Mouse (Mus musculus) CH12.LX (cell line): ENCODE measurements around the gene Brinp2. TPM values are rescaled to one million over a fixed set of nuclear protein-coding genes. Genes with fewer than 3 reads are reported as not detected.

Experiments used
- DNase-seq: peaks from one replicate; pipeline ENCODE4 v3.0.0-alpha.2; 2013; ENCODE audit errors: extremely low read depth
- H3K27ac ChIP-seq: 2 replicates; pipeline ENCODE4 v1.5.1; 2012; ENCODE audit warnings: low read depth, mild to moderate bottlenecking, control low read depth, moderate library complexity; ENCODE audit not compliant: insufficient read depth
- H3K27me3 ChIP-seq: replicated peaks from 2 replicates; pipeline ENCODE3; 2012; ENCODE audit warnings: inconsistent platforms
- H3K36me3 ChIP-seq, 2 experiments: replicated peaks in 1 of 2; 2 replicates each; pipeline versions ENCODE3 to v1.6.1; 2012; ENCODE audit warnings: inconsistent platforms in 1 of 2, low read length in 1 of 2, mild to moderate bottlenecking in 1 of 2, mixed read lengths in 1 of 2, moderate library complexity in 1 of 2; ENCODE audit not compliant: control insufficient read depth in 1 of 2, insufficient read depth in 1 of 2
- H3K4me1 ChIP-seq, 2 experiments: 2 replicates each; pipeline ENCODE4 v1.6.1; 2012; ENCODE audit warnings: inconsistent platforms in 1 of 2, moderate library complexity in 1 of 2; ENCODE audit not compliant: insufficient read depth in 2 of 2, control insufficient read depth in 1 of 2
- H3K4me2 ChIP-seq: 2 replicates; pipeline ENCODE4 v1.6.1; 2012; ENCODE audit warnings: low read depth, mild to moderate bottlenecking, control low read depth; ENCODE audit not compliant: poor library complexity, insufficient read depth, severe bottlenecking
- H3K4me3 ChIP-seq, 3 experiments: fragments of 150-350 bp in 1 of 3; sonication (generic) in 1 of 3; replicated peaks in 1 of 3; 2 replicates each; pipeline versions ENCODE3 to v1.5.1; 2011 to 2012; ENCODE audit warnings: low read depth in 2 of 3, low read length in 2 of 3, mild to moderate bottlenecking in 2 of 3, moderate library complexity in 2 of 3, control low read depth in 1 of 3, improper control_type of control experiment in 1 of 3, inconsistent platforms in 1 of 3, mixed read lengths in 1 of 3; ENCODE audit not compliant: poor library complexity in 1 of 3
- H3K79me2 ChIP-seq: replicated peaks from 2 replicates; pipeline ENCODE4 v1.6.1; 2012; ENCODE audit warnings: mild to moderate bottlenecking, moderate library complexity; ENCODE audit not compliant: control insufficient read depth, poor library complexity, insufficient read depth, severe bottlenecking; ENCODE audit errors: extremely low read depth
- H3K9ac ChIP-seq: 2 replicates; pipeline ENCODE4 v1.6.1; 2012; ENCODE audit warnings: low read depth, mild to moderate bottlenecking, control low read depth, moderate library complexity; ENCODE audit not compliant: insufficient read depth
- H3K9me3 ChIP-seq: replicated peaks from 2 replicates; pipeline ENCODE3; 2012; ENCODE audit warnings: low read length, inconsistent platforms, mixed read lengths
- BHLHE40 ChIP-seq: IDR thresholded peaks from 2 replicates; pipeline ENCODE4 v1.6.1; 2011; ENCODE audit warnings: mild to moderate bottlenecking, low read depth, low read length, improper control_type of control experiment
- CHD2 ChIP-seq: IDR thresholded peaks from 2 replicates; pipeline ENCODE4 v1.6.1; 2011; ENCODE audit warnings: low read length, improper control_type of control experiment
- CTCF ChIP-seq, 2 experiments: IDR thresholded peaks in 1 of 2; conservative IDR thresholded peaks in 1 of 2; 2 replicates each; pipeline ENCODE4 v1.5.1; 2011 to 2012; ENCODE audit warnings: low read depth in 2 of 2, low read length in 2 of 2, improper control_type of control experiment in 1 of 2, inconsistent platforms in 1 of 2, mild to moderate bottlenecking in 1 of 2, moderate library complexity in 1 of 2
- E2F4 ChIP-seq: IDR thresholded peaks from 2 replicates; pipeline ENCODE4 v1.6.1; 2011; ENCODE audit warnings: low read depth, low read length, improper control_type of control experiment; ENCODE audit not compliant: insufficient replicate concordance
- ELF1 ChIP-seq: IDR thresholded peaks from 2 replicates; pipeline ENCODE4 v1.6.1; 2014; ENCODE audit warnings: low read depth, mild to moderate bottlenecking, inconsistent platforms, low read length, improper control_type of control experiment
- EP300 ChIP-seq: IDR thresholded peaks from 2 replicates; pipeline ENCODE4 v1.6.1; 2011; ENCODE audit warnings: low read length, improper control_type of control experiment
- HCFC1 ChIP-seq: IDR thresholded peaks from 2 replicates; pipeline ENCODE4 v1.6.1; 2012; ENCODE audit warnings: low read depth, mild to moderate bottlenecking, inconsistent platforms, low read length, improper control_type of control experiment
- JUN ChIP-seq: IDR thresholded peaks from 2 replicates; pipeline ENCODE4 v1.6.1; 2011; ENCODE audit warnings: low read depth, mild to moderate bottlenecking, low read length, improper control_type of control experiment, moderate library complexity; ENCODE audit not compliant: insufficient read depth
- JUND ChIP-seq: conservative IDR thresholded peaks from 2 replicates; pipeline ENCODE4 v1.6.1; 2011; ENCODE audit warnings: low read depth, low read length, improper control_type of control experiment
- KAT2A ChIP-seq: IDR thresholded peaks from 2 replicates; pipeline ENCODE4 v1.6.1; 2012; ENCODE audit warnings: low read length, improper control_type of control experiment, inconsistent platforms; ENCODE audit not compliant: insufficient replicate concordance
- MAFK ChIP-seq: IDR thresholded peaks from 2 replicates; pipeline ENCODE4 v1.6.1; 2011; ENCODE audit warnings: low read length, improper control_type of control experiment; ENCODE audit not compliant: insufficient replicate concordance
- MAZ ChIP-seq: IDR thresholded peaks from 2 replicates; pipeline ENCODE4 v1.6.1; 2012; ENCODE audit warnings: low read depth, mild to moderate bottlenecking, inconsistent platforms, low read length, improper control_type of control experiment, moderate library complexity
- MEF2A ChIP-seq: IDR thresholded peaks from 2 replicates; pipeline ENCODE4 v1.6.1; 2014; ENCODE audit warnings: low read depth, mild to moderate bottlenecking, inconsistent platforms, low read length, improper control_type of control experiment, borderline replicate concordance
- MXI1 ChIP-seq: IDR thresholded peaks from 2 replicates; pipeline ENCODE4 v1.6.1; 2011; ENCODE audit warnings: mild to moderate bottlenecking, low read depth, low read length, improper control_type of control experiment
- MYC ChIP-seq: IDR thresholded peaks from 2 replicates; pipeline ENCODE4 v1.6.1; 2011; ENCODE audit warnings: low read depth, mild to moderate bottlenecking, improper control_type of control experiment, low read length
- NRF1 ChIP-seq: IDR thresholded peaks from 2 replicates; pipeline ENCODE4 v1.6.1; 2014; ENCODE audit warnings: low read depth, mild to moderate bottlenecking, inconsistent platforms, low read length, improper control_type of control experiment, moderate library complexity
- PAX5 ChIP-seq: IDR thresholded peaks from 2 replicates; pipeline ENCODE4 v1.6.1; 2012; ENCODE audit warnings: low read length, inconsistent platforms, mixed read lengths
- POLR2A ChIP-seq: IDR thresholded peaks from 2 replicates; pipeline ENCODE4 v1.6.1; 2011; ENCODE audit warnings: low read depth, mild to moderate bottlenecking, improper control_type of control experiment, low read length
- POLR2AphosphoS2 ChIP-seq: IDR thresholded peaks from 2 replicates; pipeline ENCODE4 v1.6.1; 2011; ENCODE audit warnings: low read depth, low read length, improper control_type of control experiment
- RAD21 ChIP-seq: IDR thresholded peaks from 2 replicates; pipeline ENCODE4 v1.6.1; 2011; ENCODE audit warnings: low read depth, mild to moderate bottlenecking, low read length, improper control_type of control experiment, moderate library complexity
- TBP ChIP-seq: conservative IDR thresholded peaks from 2 replicates; pipeline ENCODE4 v1.6.1; 2011; ENCODE audit warnings: low read depth, low read length, improper control_type of control experiment
- TCF12 ChIP-seq: IDR thresholded peaks from 2 replicates; pipeline ENCODE4 v1.6.1; 2014; ENCODE audit warnings: low read depth, mild to moderate bottlenecking, inconsistent platforms, low read length, improper control_type of control experiment
- ZMIZ1 ChIP-seq: IDR thresholded peaks from 2 replicates; pipeline ENCODE4 v1.6.1; 2012; ENCODE audit warnings: low read depth, mild to moderate bottlenecking, inconsistent platforms, low read length, improper control_type of control experiment
- dilution Hi-C: fragments of 300-500 bp; cut with MboI; formaldehyde crosslinking; loops from 2 replicates; pipeline ENCODE4 v1.14.3; 2020; ENCODE audit warnings: low sequenced_read_pairs; ENCODE audit not compliant: extremely low pct_unique_long_range_greater_than_20kb, extremely low pct_ligation_motif_present
- in situ Hi-C: fragments of 300-500 bp; cut with MboI; formaldehyde crosslinking; loops from 3 replicates; pipeline ENCODE4 v1.14.3; 2019; ENCODE audit warnings: low sequenced_read_pairs, low pct_ligation_motif_present, low pct_unique_long_range_greater_than_20kb, mixed read lengths
- polyA plus RNA-seq: library from polyadenylated mRNA; unstranded; fragments of >175 nt; gene quantifications from 2 replicates; pipeline ENCODE4 v1.2.1, GENCODE M21; 2012; ENCODE audit warnings: low read depth; ENCODE audit not compliant: insufficient read length
- total RNA-seq, 2 experiments: library from RNA; depleted of rRNA; stranded (reverse); fragments of 300-350 nt in 1 of 2; fragments of >200 nt in 1 of 2; gene quantifications; 2 replicates each; pipeline ENCODE4 v1.2.3; 2012 to 2014

The Brinp2 gene
- total and polyA plus RNA-seq, 3 experiments, result 0.04 to 0.26 (median 0.05) TPM

GRCm38 (mm10) chr1:158382277-158382676, 26.2 kb upstream of the Brinp2 start:
- dilution Hi-C loops, result no loop called here
- TF ChIP-seq MEF2A (no peak), MYC (no peak), CTCF (conservative IDR thresholded peaks at IDR 0.05 in 1 of 2, IDR thresholded peaks at IDR 0.05 in 1 of 2; ENCODE audit: low read depth in 2 of 2, low read length in 2 of 2) (no peak), KAT2A (no peak), E2F4 (no peak), EP300 (no peak), PAX5 (no peak), ELF1 (no peak), HCFC1 (no peak), BHLHE40 (no peak), POLR2AphosphoS2 (no peak), ZMIZ1 (no peak), MXI1 (no peak)
- no peaks in the 10 kb centered on the region for H3K36me3 ChIP-seq
- 0 out of 2 replicates have a peak overlapping the region, but pooled peaks have one; percentile 9 for H3K4me2 ChIP-seq
- 0 out of 4 replicates have a peak, but pooled peaks cover 0 to 4% of the 10 kb centered on the region in 2 experiments for H3K4me1 ChIP-seq
- no peak overlapping the region for H3K9ac ChIP-seq
- no peak for DNase-seq
- no peak overlapping the region for H3K27ac ChIP-seq
- H3K9me3 ChIP-seq, result no peaks in the 10 kb centered on the region
- no peak overlapping the region for H3K4me3 ChIP-seq
- in situ Hi-C loops, result no loop called here
- no peaks in the 10 kb centered on the region for H3K79me2 ChIP-seq
- H3K27me3 ChIP-seq, result no peaks in the 10 kb centered on the region

DNA sequence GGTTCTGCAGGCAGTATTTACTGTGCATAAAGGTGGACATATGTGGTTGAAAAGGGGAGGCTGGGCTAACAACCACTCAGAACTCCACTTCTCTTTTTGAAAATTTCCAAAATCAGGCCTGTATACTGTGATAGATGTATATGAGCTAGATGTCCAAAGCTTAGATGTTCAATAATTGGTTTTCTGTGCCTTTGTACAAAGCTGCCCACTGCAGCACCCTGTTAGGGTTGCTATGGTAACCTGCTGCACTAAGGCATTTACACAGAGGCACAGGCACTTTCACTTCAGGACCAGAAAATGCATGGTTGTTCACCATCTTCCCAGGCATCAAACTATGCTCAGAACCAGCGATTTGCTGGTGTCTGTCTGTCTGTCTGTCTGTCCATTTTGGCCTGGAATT, 8.3 kb upstream of the Brinp2 start:
- in situ Hi-C loops (no loop called here), dilution Hi-C loops (no loop called here)

More for the DNA sequence above, 8.3 kb upstream of the Brinp2 start:
- H3K27ac ChIP-seq, result no peak overlapping the region
- no peaks in the 10 kb centered on the region for H3K36me3 ChIP-seq
- H3K79me2 ChIP-seq, result no peaks in the 10 kb centered on the region
- H3K4me1 ChIP-seq, result 0 out of 4 replicates have a peak, but pooled peaks cover 0 to 4% of the 10 kb centered on the region in 2 experiments
- no peak overlapping the region for H3K9ac ChIP-seq
- no peaks in the 10 kb centered on the region for H3K9me3 ChIP-seq
- peaks cover 2% of the 10 kb centered on the region for H3K27me3 ChIP-seq
- DNase-seq, result no peak
- no peak overlapping the region for H3K4me3 ChIP-seq
- no peak overlapping the region for H3K4me2 ChIP-seq
- no peak for TF ChIP-seq KAT2A
- no peak for TF ChIP-seq RAD21
- TF ChIP-seq NRF1, result no peak
- no peak for TF ChIP-seq POLR2A
- TF ChIP-seq TBP, result no peak
- no peak for TF ChIP-seq TCF12
- TF ChIP-seq CHD2, result no peak
- TF ChIP-seq JUN, result no peak
- no peak for TF ChIP-seq MAZ
- TF ChIP-seq MAFK, result no peak
- no peak for TF ChIP-seq EP300
- no peak for TF ChIP-seq MEF2A
- no peak for TF ChIP-seq JUND
